Mouse (Mus musculus) layer of hippocampus, adult 8-10 months (tissue): ENCODE data around the gene 2900011O08Rik. TPM values are rescaled to one million over a fixed set of nuclear protein-coding genes. Genes with fewer than 3 reads are reported as not detected.
"Not testable (repeated sequence)": the region's sequence is repeated elsewhere in the genome, so short reads cannot be mapped to it uniquely, and the experiment has no call there.

Experiments used
- DNase-seq, 2 experiments: peaks; one replicate each; pipeline ENCODE4 v3.0.0; 2022; ENCODE audit warnings: low spot score in 2 of 2
- total RNA-seq, 4 experiments: library from RNA; stranded (reverse); gene quantifications; 2 replicates each; pipeline ENCODE4 v1.2.4; 2022

Gene 2900011O08Rik
- total RNA-seq: 100 to 1,000 TPM; 231 to 272 (median 251) TPM

GRCm38 (mm10) chr16:13986574-13987478 lies at the start of gene 2900011O08Rik, which contains the start of gene Ifitm7:
Gene 2900011O08Rik, plus strand, starts transcription at chr16:13986604.
Gene Ifitm7, minus strand, starts transcription at chr16:13986888.
- peak; percentile 51 to 63 for DNase-seq

GRCm38 (mm10) chr16:13940139-13940846 lies 46.1 kb upstream of the 2900011O08Rik start:
- peak; percentile 78 to 85 for DNase-seq

- no peak for DNase-seq
These were observed 45.5 kb upstream of the 2900011O08Rik start for GRCm38 (mm10) chr16:13940847-13941395.

- DNase-seq: no peak
These were observed 42.2 kb upstream of the 2900011O08Rik start for GRCm38 (mm10) chr16:13944178-13944577.

GRCm38 (mm10) chr16:13944752-13945151 lies 41.7 kb upstream of the 2900011O08Rik start:
- no peak for DNase-seq

GRCm38 (mm10) chr16:13945153-13945552 lies 41.3 kb upstream of the 2900011O08Rik start:
- no peak for DNase-seq

GRCm38 (mm10) chr16:13946306-13946705 lies 40.1 kb upstream of the 2900011O08Rik start:
- no peak for DNase-seq

- no peak for DNase-seq
These were observed 35.2 kb upstream of the 2900011O08Rik start for GRCm38 (mm10) chr16:13951245-13951644.

GRCm38 (mm10) chr16:13962053-13962452 lies 24.4 kb upstream of the 2900011O08Rik start:
- DNase-seq: no peak

- no peak for DNase-seq
These were observed 17.3 kb upstream of the 2900011O08Rik start for GRCm38 (mm10) chr16:13969096-13969495.

GRCm38 (mm10) chr16:13972051-13972450 lies 14.4 kb upstream of the 2900011O08Rik start:
- no peak for DNase-seq

GRCm38 (mm10) chr16:13976358-13976896 lies 10.0 kb upstream of the 2900011O08Rik start:
- DNase-seq: not testable (repeated sequence)

GRCm38 (mm10) chr16:13977026-13977425 lies 9.4 kb upstream of the 2900011O08Rik start:
- not testable (repeated sequence) for DNase-seq

- DNase-seq: not testable (repeated sequence)
These were observed 4.7 kb upstream of the 2900011O08Rik start for GRCm38 (mm10) chr16:13981726-13982125.

GRCm38 (mm10) chr16:13983161-13983560 lies 3.2 kb upstream of the 2900011O08Rik start:
- DNase-seq: no peak

- DNase-seq: peak in 1 of 2 experiments; percentile 24
These were observed 219 bp upstream of the 2900011O08Rik start for GRCm38 (mm10) chr16:13986197-13986573.

GRCm38 (mm10) chr16:13992518-13993248 lies 6.3 kb downstream of the 2900011O08Rik start:
- no peak for DNase-seq

- no peak for DNase-seq
These were observed 7.7 kb downstream of the 2900011O08Rik start for GRCm38 (mm10) chr16:13994076-13994475.

GRCm38 (mm10) chr16:13994502-13994901 lies 8.1 kb downstream of the 2900011O08Rik start:
- no peak for DNase-seq

GRCm38 (mm10) chr16:14003386-14004130 lies 17.2 kb downstream of the 2900011O08Rik start:
- DNase-seq: no peak
